Mouse (Mus musculus): Measurements from ENCODE around the gene Paqr4. TPM values are rescaled to one million over a fixed set of nuclear protein-coding genes. Genes with fewer than 3 reads are reported as not detected.

Gene Paqr4
- total and polyA plus RNA-seq, 3 experiments = 1.0 to 2.8 (median 1.1) TPM

DNA sequence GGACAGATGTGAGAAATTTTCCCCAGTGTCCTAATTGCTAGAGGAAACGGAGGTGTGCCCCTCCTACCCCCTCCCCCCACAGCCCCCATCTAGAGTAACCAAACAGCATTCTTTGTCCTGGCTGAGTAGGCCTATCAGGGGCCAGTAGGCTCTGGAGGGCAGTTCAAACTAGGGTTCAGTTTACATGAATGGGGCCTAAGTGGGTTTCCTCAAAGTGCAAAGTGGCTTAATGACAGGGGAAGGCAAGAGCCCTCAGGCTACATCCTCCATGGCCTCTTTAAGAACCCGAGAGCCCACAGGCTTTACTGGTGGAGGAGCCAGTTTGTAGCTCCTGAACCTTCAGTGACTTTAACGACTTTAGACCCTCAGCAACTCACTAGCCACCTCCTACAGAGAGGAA lies 44.9 kb downstream of the Paqr4 start:
- in situ Hi-C loops (cut with MboI; ENCODE audit: low pct_ligation_motif_present, low pct_unique_long_range_greater_than_20kb, low sequenced_read_pairs) = no loop called here
- H3K9ac ChIP-seq (ENCODE audit: insufficient read depth, low read depth) = no peak overlapping the region
- H3K4me1 ChIP-seq (ENCODE audit: control insufficient read depth in 1 of 2, insufficient read depth in 2 of 2) = peaks cover 5 to 9% of the 10 kb centered on the region in 2 experiments
- dilution Hi-C loops (cut with MboI; ENCODE audit: extremely low pct_ligation_motif_present, extremely low pct_unique_long_range_greater_than_20kb, low sequenced_read_pairs) = no loop called here
- no peak overlapping the region for H3K4me3 ChIP-seq (replicated peaks in 1 of 3; ENCODE audit: low read depth in 2 of 3, low read length in 2 of 3, poor library complexity in 1 of 3)
- no peaks in the 10 kb centered on the region for H3K9me3 ChIP-seq (replicated peaks; ENCODE audit: low read length)
- no peak overlapping the region for H3K27ac ChIP-seq (ENCODE audit: insufficient read depth, low read depth)
- H3K4me2 ChIP-seq (ENCODE audit: insufficient read depth, low read depth, poor library complexity, severe bottlenecking) = no peak overlapping the region
- no peak for DNase-seq (ENCODE audit: extremely low read depth)
- H3K36me3 ChIP-seq (replicated peaks in 1 of 2; ENCODE audit: control insufficient read depth in 1 of 2, insufficient read depth in 1 of 2, low read length in 1 of 2) = no peaks in the 10 kb centered on the region
- H3K27me3 ChIP-seq (replicated peaks) = peaks cover 79% of the 10 kb centered on the region
- H3K79me2 ChIP-seq (replicated peaks; ENCODE audit: control insufficient read depth, extremely low read depth, insufficient read depth, poor library complexity, severe bottlenecking) = no peaks in the 10 kb centered on the region
- TF ChIP-seq ZNF384 (IDR thresholded peaks at IDR 0.05; ENCODE audit: low read depth, low read length) = no peak
- no peak for TF ChIP-seq CHD1 (IDR thresholded peaks at IDR 0.05; ENCODE audit: low read depth, low read length)

DNA sequence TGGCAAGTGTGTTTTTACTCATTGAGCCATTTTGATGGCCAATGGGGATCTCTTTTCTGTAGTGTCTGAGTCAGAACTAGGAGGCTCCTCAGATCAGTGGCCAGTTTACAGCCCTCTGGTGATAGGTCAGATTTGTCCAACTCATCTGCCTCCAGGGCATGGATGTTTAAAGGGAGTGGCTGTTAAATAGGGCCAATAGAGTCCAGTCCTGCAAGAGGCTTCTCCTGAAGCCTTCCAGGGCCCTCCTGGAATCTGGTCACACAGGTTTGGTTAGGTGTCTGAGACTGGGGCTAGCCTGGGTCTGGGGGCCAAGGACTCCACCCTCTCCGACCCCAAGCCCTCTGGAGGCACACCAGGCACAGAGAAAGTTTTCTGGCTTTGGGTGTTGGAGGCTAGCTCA lies 46.2 kb downstream of the Paqr4 start:
- Histone ChIP-seq H3K9ac (ENCODE audit: insufficient read depth, low read depth) (no peak overlapping the region), H3K27me3 (replicated peaks) (peaks cover 65% of the 10 kb centered on the region), H3K9me3 (replicated peaks; ENCODE audit: low read length) (no peaks in the 10 kb centered on the region), H3K36me3 (replicated peaks in 1 of 2; ENCODE audit: control insufficient read depth in 1 of 2, insufficient read depth in 1 of 2, low read length in 1 of 2) (no peaks in the 10 kb centered on the region), H3K4me1 (ENCODE audit: control insufficient read depth in 1 of 2, insufficient read depth in 2 of 2) (peaks cover 2 to 4% of the 10 kb centered on the region in 2 experiments; a peak in 3 of 4 replicates), H3K4me3 (replicated peaks in 1 of 3; ENCODE audit: low read depth in 2 of 3, low read length in 2 of 3, poor library complexity in 1 of 3) (no peak overlapping the region), H3K27ac (ENCODE audit: insufficient read depth, low read depth) (no peak overlapping the region), H3K4me2 (ENCODE audit: insufficient read depth, low read depth, poor library complexity, severe bottlenecking) (no peak overlapping the region), H3K79me2 (replicated peaks; ENCODE audit: control insufficient read depth, extremely low read depth, insufficient read depth, poor library complexity, severe bottlenecking) (no peaks in the 10 kb centered on the region)
- TF ChIP-seq JUND (conservative IDR thresholded peaks at IDR 0.05; ENCODE audit: low read depth, low read length) = no peak
- no peak for TF ChIP-seq E2F4 (IDR thresholded peaks at IDR 0.05; ENCODE audit: insufficient replicate concordance, low read depth, low read length)
- TF ChIP-seq USF1 (IDR thresholded peaks at IDR 0.05; ENCODE audit: low read depth, low read length) = no peak
- no peak for TF ChIP-seq ELF1 (IDR thresholded peaks at IDR 0.05; ENCODE audit: low read depth, low read length)
- TF ChIP-seq MXI1 (IDR thresholded peaks at IDR 0.05; ENCODE audit: low read depth, low read length) = no peak
- no peak for TF ChIP-seq MEF2A (IDR thresholded peaks at IDR 0.05; ENCODE audit: borderline replicate concordance, low read depth, low read length)
- no peak for TF ChIP-seq MAFK (IDR thresholded peaks at IDR 0.05; ENCODE audit: insufficient replicate concordance, low read length)
- TF ChIP-seq SMC3 (IDR thresholded peaks at IDR 0.05; ENCODE audit: low read depth, low read length) = no peak
- TF ChIP-seq USF2 (conservative IDR thresholded peaks at IDR 0.05; ENCODE audit: low read depth, low read length) = no peak
- TF ChIP-seq JUN (IDR thresholded peaks at IDR 0.05; ENCODE audit: insufficient read depth, low read depth, low read length) = no peak
- no peak for TF ChIP-seq GABPA (IDR thresholded peaks at IDR 0.05; ENCODE audit: insufficient replicate concordance, low read depth, low read length)
- no peak for TF ChIP-seq MYC (IDR thresholded peaks at IDR 0.05; ENCODE audit: low read depth, low read length)
- no peak for TF ChIP-seq UBTF (IDR thresholded peaks at IDR 0.05; ENCODE audit: low read depth, low read length)
- no peak for TF ChIP-seq ETS1 (conservative IDR thresholded peaks at IDR 0.05; ENCODE audit: low read depth, low read length)
- TF ChIP-seq POLR2AphosphoS2 (IDR thresholded peaks at IDR 0.05; ENCODE audit: low read depth, low read length) = no peak
- TF ChIP-seq BHLHE40 (IDR thresholded peaks at IDR 0.05; ENCODE audit: low read depth, low read length) = no peak
- in situ Hi-C loops (cut with MboI; ENCODE audit: low pct_ligation_motif_present, low pct_unique_long_range_greater_than_20kb, low sequenced_read_pairs) (no loop called here), dilution Hi-C loops (cut with MboI; ENCODE audit: extremely low pct_ligation_motif_present, extremely low pct_unique_long_range_greater_than_20kb, low sequenced_read_pairs) (no loop called here)
- no peak for DNase-seq (ENCODE audit: extremely low read depth)

Other genes starting within 250 kb of the Paqr4 start
Only the 20 nearest of the 27 such genes appear.
- gene Zscan10, start 140.0 kb downstream of the Paqr4 start, total RNA-seq (2012; rRNA removed) = not detected in 2 replicates
- gene Zscan10, start 140.0 kb downstream of the Paqr4 start, total RNA-seq (2014; rRNA removed) = not detected in 2 replicates
- not detected in 2 replicates for gene Zscan10, start 140.0 kb downstream of the Paqr4 start, polyA plus RNA-seq (2012; ENCODE audit: insufficient read length, low read depth)
- gene Mmp25, start 95.6 kb downstream of the Paqr4 start, total RNA-seq (2012; rRNA removed) = 0.04 TPM in 1 of 2 replicates, not detected in the other
- 0.04 TPM in 1 of 2 replicates, not detected in the other for gene Mmp25, start 95.6 kb downstream of the Paqr4 start, total RNA-seq (2014; rRNA removed)
- gene Mmp25, start 95.6 kb downstream of the Paqr4 start, polyA plus RNA-seq (2012; ENCODE audit: insufficient read length, low read depth) = not detected in 2 replicates
- gene Bicdl2, start 80.4 kb downstream of the Paqr4 start, total RNA-seq (2012; rRNA removed) = not detected in 2 replicates
- gene Bicdl2, start 80.4 kb downstream of the Paqr4 start, total RNA-seq (2014; rRNA removed) = not detected in 2 replicates
- 0.25 TPM in 1 of 2 replicates, not detected in the other for gene Bicdl2, start 80.4 kb downstream of the Paqr4 start, polyA plus RNA-seq (2012; ENCODE audit: insufficient read length, low read depth)
- gene Hcfc1r1, start 67.3 kb downstream of the Paqr4 start, total RNA-seq (2012; rRNA removed) = 7.3 and 8.9 TPM in 2 replicates
- gene Hcfc1r1, start 67.3 kb downstream of the Paqr4 start, total RNA-seq (2014; rRNA removed) = 3.9 and 6.0 TPM in 2 replicates
- gene Hcfc1r1, start 67.3 kb downstream of the Paqr4 start, polyA plus RNA-seq (2012; ENCODE audit: insufficient read length, low read depth) = 17.4 and 26.5 TPM in 2 replicates
- gene Thoc6, start 67.0 kb downstream of the Paqr4 start, total RNA-seq (2012; rRNA removed) = 40.1 and 41.4 TPM in 2 replicates
- 31.5 and 37.9 TPM in 2 replicates for gene Thoc6, start 67.0 kb downstream of the Paqr4 start, total RNA-seq (2014; rRNA removed)
- gene Thoc6, start 67.0 kb downstream of the Paqr4 start, polyA plus RNA-seq (2012; ENCODE audit: insufficient read length, low read depth) = 34.8 and 37.4 TPM in 2 replicates
- gene Tnfrsf12a, start 63.4 kb downstream of the Paqr4 start, total RNA-seq (2012; rRNA removed) = 4.3 and 5.1 TPM in 2 replicates
- gene Tnfrsf12a, start 63.4 kb downstream of the Paqr4 start, total RNA-seq (2014; rRNA removed) = 1.5 and 2.3 TPM in 2 replicates
- 0.64 and 1.2 TPM in 2 replicates for gene Tnfrsf12a, start 63.4 kb downstream of the Paqr4 start, polyA plus RNA-seq (2012; ENCODE audit: insufficient read length, low read depth)
- not detected in 2 replicates for gene Cldn6, start 61.6 kb downstream of the Paqr4 start, total RNA-seq (2012; rRNA removed)
- not detected in 2 replicates for gene Cldn6, start 61.6 kb downstream of the Paqr4 start, total RNA-seq (2014; rRNA removed)
- not detected in 2 replicates for gene Cldn6, start 61.6 kb downstream of the Paqr4 start, polyA plus RNA-seq (2012; ENCODE audit: insufficient read length, low read depth)
- gene Cldn9, start 56.8 kb downstream of the Paqr4 start, total RNA-seq (2012; rRNA removed) = 0.08 TPM in 1 of 2 replicates, not detected in the other
- not detected in 2 replicates for gene Cldn9, start 56.8 kb downstream of the Paqr4 start, total RNA-seq (2014; rRNA removed)
- gene Cldn9, start 56.8 kb downstream of the Paqr4 start, polyA plus RNA-seq (2012; ENCODE audit: insufficient read length, low read depth) = not detected in 2 replicates
- 0.08 TPM in 1 of 2 replicates, not detected in the other for gene 1520401A03Rik, start 18.1 kb downstream of the Paqr4 start, total RNA-seq (2012; rRNA removed)
- gene 1520401A03Rik, start 18.1 kb downstream of the Paqr4 start, total RNA-seq (2014; rRNA removed) = not detected in 2 replicates
- not detected in 2 replicates for gene 1520401A03Rik, start 18.1 kb downstream of the Paqr4 start, polyA plus RNA-seq (2012; ENCODE audit: insufficient read length, low read depth)
- gene Pkmyt1, start 14.5 kb downstream of the Paqr4 start, total RNA-seq (2012; rRNA removed) = 21.4 and 25.4 TPM in 2 replicates
- 11.4 and 12.6 TPM in 2 replicates for gene Pkmyt1, start 14.5 kb downstream of the Paqr4 start, total RNA-seq (2014; rRNA removed)
- gene Pkmyt1, start 14.5 kb downstream of the Paqr4 start, polyA plus RNA-seq (2012; ENCODE audit: insufficient read length, low read depth) = 30.7 and 37.0 TPM in 2 replicates
- 0.34 and 0.55 TPM in 2 replicates for gene Kremen2, start 5.0 kb upstream of the Paqr4 start, total RNA-seq (2012; rRNA removed)
- gene Kremen2, start 5.0 kb upstream of the Paqr4 start, total RNA-seq (2014; rRNA removed) = 0.14 and 0.23 TPM in 2 replicates
- gene Kremen2, start 5.0 kb upstream of the Paqr4 start, polyA plus RNA-seq (2012; ENCODE audit: insufficient read length, low read depth) = 0.21 and 0.23 TPM in 2 replicates
- gene Flywch1, start 30.7 kb upstream of the Paqr4 start, total RNA-seq (2012; rRNA removed) = 26.9 and 28.3 TPM in 2 replicates
- gene Flywch1, start 30.7 kb upstream of the Paqr4 start, total RNA-seq (2014; rRNA removed) = 18.8 and 22.2 TPM in 2 replicates
- 22.0 and 23.4 TPM in 2 replicates for gene Flywch1, start 30.7 kb upstream of the Paqr4 start, polyA plus RNA-seq (2012; ENCODE audit: insufficient read length, low read depth)
- gene Flywch2, start 45.2 kb upstream of the Paqr4 start, total RNA-seq (2012; rRNA removed) = not detected in 2 replicates
- not detected in 2 replicates for gene Flywch2, start 45.2 kb upstream of the Paqr4 start, total RNA-seq (2014; rRNA removed)
- gene Flywch2, start 45.2 kb upstream of the Paqr4 start, polyA plus RNA-seq (2012; ENCODE audit: insufficient read length, low read depth) = not detected in 2 replicates
- gene Srrm2, start 49.7 kb upstream of the Paqr4 start, total RNA-seq (2012; rRNA removed) = 83.6 and 90.4 TPM in 2 replicates
- 18.3 and 26.7 TPM in 2 replicates for gene Srrm2, start 49.7 kb upstream of the Paqr4 start, total RNA-seq (2014; rRNA removed)
- gene Srrm2, start 49.7 kb upstream of the Paqr4 start, polyA plus RNA-seq (2012; ENCODE audit: insufficient read length, low read depth) = 339 and 383 TPM in 2 replicates
- 381 and 386 TPM in 2 replicates for gene Elob, start 88.3 kb upstream of the Paqr4 start, total RNA-seq (2012; rRNA removed)
- 371 and 534 TPM in 2 replicates for gene Elob, start 88.3 kb upstream of the Paqr4 start, total RNA-seq (2014; rRNA removed)
- gene Elob, start 88.3 kb upstream of the Paqr4 start, polyA plus RNA-seq (2012; ENCODE audit: insufficient read length, low read depth) = 250 and 306 TPM in 2 replicates
- gene Prss33, start 95.2 kb upstream of the Paqr4 start, total RNA-seq (2012; rRNA removed) = not detected in 2 replicates
- not detected in 2 replicates for gene Prss33, start 95.2 kb upstream of the Paqr4 start, total RNA-seq (2014; rRNA removed)
- not detected in 2 replicates for gene Prss33, start 95.2 kb upstream of the Paqr4 start, polyA plus RNA-seq (2012; ENCODE audit: insufficient read length, low read depth)
- not detected in 2 replicates for gene Prss32, start 103.0 kb upstream of the Paqr4 start, total RNA-seq (2012; rRNA removed)
- not detected in 2 replicates for gene Prss32, start 103.0 kb upstream of the Paqr4 start, total RNA-seq (2014; rRNA removed)
- not detected in 2 replicates for gene Prss32, start 103.0 kb upstream of the Paqr4 start, polyA plus RNA-seq (2012; ENCODE audit: insufficient read length, low read depth)
- 0.46 and 1.0 TPM in 2 replicates for gene Prss41, start 103.3 kb upstream of the Paqr4 start, total RNA-seq (2012; rRNA removed)
- gene Prss41, start 103.3 kb upstream of the Paqr4 start, total RNA-seq (2014; rRNA removed) = 0.16 TPM in 2 replicates
- gene Prss41, start 103.3 kb upstream of the Paqr4 start, polyA plus RNA-seq (2012; ENCODE audit: insufficient read length, low read depth) = 0.22 and 0.24 TPM in 2 replicates
- not detected in 2 replicates for gene Prss21, start 127.2 kb upstream of the Paqr4 start, total RNA-seq (2012; rRNA removed)
- not detected in 2 replicates for gene Prss21, start 127.2 kb upstream of the Paqr4 start, total RNA-seq (2014; rRNA removed)
- gene Prss21, start 127.2 kb upstream of the Paqr4 start, polyA plus RNA-seq (2012; ENCODE audit: insufficient read length, low read depth) = not detected in 2 replicates
- not detected in 2 replicates for gene Dcpp1, start 140.0 kb upstream of the Paqr4 start, total RNA-seq (2012; rRNA removed)
- gene Dcpp1, start 140.0 kb upstream of the Paqr4 start, total RNA-seq (2014; rRNA removed) = not detected in 2 replicates
- gene Dcpp1, start 140.0 kb upstream of the Paqr4 start, polyA plus RNA-seq (2012; ENCODE audit: insufficient read length, low read depth) = not detected in 2 replicates